Mouse (Mus musculus) embryonic facial prominence, embryonic 11.5 days (tissue): ENCODE measurements around the gene Atp5d. TPM values are rescaled to one million over a fixed set of nuclear protein-coding genes. Genes with fewer than 3 reads are reported as not detected.

Experiments used
- ATAC-seq: fragments of 200-750 bp; cut with Nextera tagmentation; replicated peaks from 2 replicates; pipeline ENCODE4 v1.8.0; 2017; ENCODE audit warnings: low read depth; ENCODE audit not compliant: insufficient number of reproducible peaks, low FRiP score, low TSS enrichment
- DNase-seq: peaks from one replicate; pipeline ENCODE4 v3.0.0-alpha.2; 2015; ENCODE audit warnings: low spot score
- H3K27ac ChIP-seq: fragments of 300-500 bp; sonication (generic); replicated peaks from 2 replicates; pipeline ENCODE4 v1.5.1; 2014; ENCODE audit warnings: mild to moderate bottlenecking, low read depth, low read length, control low read depth
- H3K27me3 ChIP-seq: fragments of 300-500 bp; sonication (generic); 2 replicates; pipeline ENCODE4 v1.6.1; 2014; ENCODE audit warnings: mild to moderate bottlenecking, low read length, moderate library complexity, mixed read lengths; ENCODE audit not compliant: control insufficient read depth, insufficient read depth
- H3K36me3 ChIP-seq: fragments of 300-500 bp; sonication (generic); replicated peaks from 2 replicates; pipeline ENCODE4 v1.6.1; 2014; ENCODE audit warnings: low read depth, mild to moderate bottlenecking, low read length, moderate library complexity, mixed read lengths; ENCODE audit not compliant: control insufficient read depth, insufficient read depth
- H3K4me1 ChIP-seq: fragments of 300-500 bp; sonication (generic); 2 replicates; pipeline ENCODE4 v1.6.1; 2014; ENCODE audit warnings: low read length, mixed read lengths; ENCODE audit not compliant: control insufficient read depth, insufficient read depth
- H3K4me2 ChIP-seq: fragments of 300-500 bp; sonication (generic); 2 replicates; pipeline ENCODE4 v1.6.1; 2014; ENCODE audit warnings: low read depth, mild to moderate bottlenecking, control low read depth, low read length, moderate library complexity
- H3K4me3 ChIP-seq: fragments of 300-500 bp; sonication (generic); 2 replicates; pipeline ENCODE4 v1.5.1; 2014; ENCODE audit warnings: low read depth, low read length, control low read depth
- H3K9ac ChIP-seq: fragments of 300-500 bp; sonication (generic); replicated peaks from 2 replicates; pipeline ENCODE4 v1.6.1; 2014; ENCODE audit warnings: mild to moderate bottlenecking, control low read depth, low read length
- H3K9me3 ChIP-seq: fragments of 300-500 bp; sonication (generic); replicated peaks from 2 replicates; pipeline ENCODE4 v1.6.1; 2016; ENCODE audit warnings: mild to moderate bottlenecking, low read length, inconsistent platforms, mixed read lengths; ENCODE audit not compliant: control insufficient read depth
- WGBS: fragments of 180-500 bp; shearing (Covaris S2); extraction: QIAGEN DNeasy Blood & Tissue Kit; methylation state at CpG from one replicate; pipeline ENCODE4 v1.1.7; 2014; 5-methylcytosine and 5-hydroxymethylcytosine counted together
- polyA plus RNA-seq: library from polyadenylated mRNA; unstranded; fragments of >200 nt; fragmentation: Nextera tagmentation; extraction: Ambion mirVana; gene quantifications from 2 replicates; pipeline ENCODE4 v1.2.1, GENCODE M21; 2014

Gene Atp5d
- polyA plus RNA-seq, 1 experiment from 2014 or later, result 360 TPM

DNA sequence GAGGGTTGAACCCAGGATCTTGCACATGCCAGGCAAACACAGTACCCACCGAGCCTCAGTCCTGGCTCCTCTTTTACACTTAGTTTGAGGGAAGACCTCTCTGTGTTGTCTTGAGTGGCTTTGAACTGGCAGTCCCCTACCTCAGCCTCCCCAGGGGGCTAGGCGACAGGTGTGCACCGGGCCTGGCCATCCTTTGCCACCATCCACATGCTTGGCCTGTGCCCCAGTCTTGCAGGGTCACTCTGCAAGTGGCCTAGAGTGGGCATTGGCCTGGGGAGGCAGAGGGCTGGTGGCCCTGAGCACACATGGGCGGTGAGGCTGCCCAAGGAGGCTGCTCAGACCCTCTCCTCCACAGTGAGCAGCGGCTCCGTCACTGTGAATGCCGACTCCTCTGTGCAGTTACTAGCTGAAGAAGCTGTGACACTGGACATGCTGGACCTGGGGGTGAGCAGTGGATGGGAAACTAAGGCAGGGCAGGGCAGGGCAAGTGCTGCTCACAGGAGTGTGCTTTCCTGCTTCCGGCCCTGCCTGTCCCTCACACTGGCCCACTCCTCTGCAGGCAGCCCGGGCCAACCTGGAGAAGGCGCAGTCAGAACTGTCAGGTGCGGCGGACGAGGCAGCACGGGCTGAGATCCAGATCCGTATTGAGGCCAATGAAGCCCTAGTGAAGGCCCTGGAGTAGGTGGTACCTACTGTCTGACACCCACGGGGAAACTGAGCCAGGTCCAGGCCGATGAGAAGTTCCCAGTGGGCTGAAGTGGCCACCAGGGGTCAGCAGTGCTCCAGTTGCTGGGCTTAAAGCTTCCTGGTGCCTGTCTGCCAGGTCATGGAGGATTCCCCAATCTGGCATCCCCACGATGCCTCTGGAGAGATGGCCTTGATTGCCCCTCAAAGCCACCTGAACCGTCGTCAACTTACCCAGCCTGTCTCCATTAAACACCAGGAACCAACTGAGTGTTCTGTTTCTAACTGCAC, 6.7 kb downstream of the Atp5d start:
- no peak overlapping the region for H3K9ac ChIP-seq
- DNase-seq, result peak; percentile 79
- H3K27ac ChIP-seq, result no peak overlapping the region

GRCm38 (mm10) chr10:80145896-80146295, 7.5 kb downstream of the Atp5d start:
- Histone ChIP-seq H3K36me3 (peaks cover 13% of the 10 kb centered on the region), H3K9ac (no peak overlapping the region), H3K27ac (no peak overlapping the region), H3K27me3 (no peaks in the 10 kb centered on the region), H3K4me1 (no peaks in the 10 kb centered on the region; the same call in 1 of the 2 replicates), H3K4me2 (no peak overlapping the region), H3K4me3 (no peak overlapping the region), H3K9me3 (no peaks in the 10 kb centered on the region)
- DNase-seq, result no peak
- ATAC-seq, result no peak
- WGBS, result 93% methylated on average over 6 of the region's 6 CpGs

More for the DNA sequence above, 6.7 kb downstream of the Atp5d start:
- Histone ChIP-seq H3K9me3 (no peaks in the 10 kb centered on the region), H3K4me2 (no peak overlapping the region), H3K27me3 (no peaks in the 10 kb centered on the region), H3K4me3 (0 out of 2 replicates have a peak overlapping the region, but pooled peaks have one; percentile 3), H3K4me1 (no peaks in the 10 kb centered on the region; the same call in 1 of the 2 replicates), H3K36me3 (peaks cover 13% of the 10 kb centered on the region)
- WGBS, result 78% methylated on average over 20 of the region's 20 CpGs
- no peak for ATAC-seq

DNA sequence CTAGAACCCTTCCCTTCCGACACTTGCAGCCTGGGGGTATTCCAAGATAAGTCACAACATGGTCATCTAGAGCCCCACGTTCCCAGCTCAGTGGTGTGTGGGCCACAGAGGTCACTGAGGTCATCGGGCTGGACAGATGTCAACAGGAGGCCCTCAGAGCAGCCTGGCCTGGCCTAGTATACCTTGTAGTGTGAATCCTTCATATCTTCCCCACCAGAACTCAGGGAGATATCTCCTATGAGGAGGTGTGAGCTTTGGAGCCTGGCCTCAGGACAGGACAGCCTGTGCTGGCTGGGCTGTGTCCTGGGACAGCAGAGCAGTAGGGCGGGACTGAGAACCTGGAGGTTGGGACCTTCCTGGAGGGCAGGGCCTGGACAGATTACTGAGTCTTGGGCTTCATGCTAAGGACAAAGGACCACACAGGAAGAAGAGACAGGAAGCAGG, 8.2 kb downstream of the Atp5d start:
- Histone ChIP-seq H3K27ac (no peak overlapping the region), H3K9ac (no peak overlapping the region; the same call in 1 of the 2 replicates), H3K27me3 (no peaks in the 10 kb centered on the region), H3K4me2 (no peak overlapping the region), H3K9me3 (no peaks in the 10 kb centered on the region), H3K4me1 (no peaks in the 10 kb centered on the region; the same call in 1 of the 2 replicates), H3K4me3 (no peak overlapping the region), H3K36me3 (peaks cover 16% of the 10 kb centered on the region)
- WGBS, result 60% methylated on average over 4 of the region's 4 CpGs
- no peak for ATAC-seq
- DNase-seq, result no peak

DNA sequence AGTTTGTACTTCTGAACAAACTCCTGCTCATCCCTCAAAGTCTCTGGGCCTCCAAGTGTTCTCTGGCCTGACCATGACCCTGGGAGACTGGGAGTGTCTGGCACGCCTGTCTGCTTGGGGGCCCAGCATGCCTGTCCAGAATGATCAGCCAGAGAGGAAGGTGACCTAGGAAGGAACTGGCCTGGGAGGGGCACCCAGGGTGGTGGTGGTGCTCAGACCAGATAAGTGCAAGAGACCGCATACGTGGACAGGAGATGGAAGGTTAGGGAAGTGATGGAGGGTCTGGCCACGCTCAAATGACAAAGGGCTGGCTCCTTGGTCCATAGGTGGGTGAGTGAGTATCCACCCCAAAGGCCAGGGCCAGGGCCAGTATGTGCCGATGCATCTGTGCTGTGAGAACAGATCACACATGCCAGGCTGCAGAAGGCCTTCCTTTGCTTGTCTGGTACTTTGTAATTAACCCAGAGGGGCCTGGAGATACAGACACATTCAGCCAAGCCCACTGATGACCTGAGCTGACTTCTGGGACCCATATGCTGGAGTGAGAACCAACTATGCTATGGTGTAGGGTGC, 8.8 kb downstream of the Atp5d start:
- H3K9me3 ChIP-seq, result no peaks in the 10 kb centered on the region
- H3K4me3 ChIP-seq, result peak overlapping the region; percentile 100; the same call in 1 of the 2 replicates
- peak overlapping the region; percentile 99; the same call in 1 of the 2 replicates for H3K27ac ChIP-seq
- peaks cover 17% of the 10 kb centered on the region for H3K36me3 ChIP-seq
- H3K4me1 ChIP-seq, result no peaks in the 10 kb centered on the region; the same call in 1 of the 2 replicates
- no peak overlapping the region for H3K4me2 ChIP-seq
- ATAC-seq (no peak), DNase-seq (no peak)
- no peak overlapping the region; the same call in 1 of the 2 replicates for H3K9ac ChIP-seq
- 84% methylated on average over 5 of the region's 5 CpGs for WGBS
- no peaks in the 10 kb centered on the region for H3K27me3 ChIP-seq

GRCm38 (mm10) chr10:80147719-80148601, 9.5 kb downstream of the Atp5d start, which contains the start of gene Midn:
TSS of gene Midn (plus strand) at chr10:80148272.
- peak; percentile 39 for ATAC-seq
- Histone ChIP-seq H3K9ac (peak within 1 kb of the TSS; percentile 98), H3K27me3 (no peaks in the 10 kb centered on the region), H3K4me2 (peak within 1 kb of the TSS; percentile 99), H3K4me1 (peaks cover 6% of the 10 kb centered on the region), H3K36me3 (peaks cover 23% of the 10 kb centered on the region), H3K4me3 (peak within 1 kb of the TSS; percentile 100), H3K9me3 (no peaks in the 10 kb centered on the region), H3K27ac (peak within 1 kb of the TSS; percentile 99)
- peak; percentile 77 for DNase-seq
- WGBS, result under 1% methylated on average over 32 of the region's 42 CpGs

GRCm38 (mm10) chr10:80148610-80149290, 10.3 kb downstream of the Atp5d start:
- DNase-seq (peak; percentile 94), ATAC-seq (peak; percentile 11)
- WGBS, result under 1% methylated on average over 55 of the region's 57 CpGs
- Histone ChIP-seq H3K9ac (peak overlapping the region; percentile 98), H3K9me3 (no peaks in the 10 kb centered on the region), H3K27me3 (no peaks in the 10 kb centered on the region), H3K27ac (peak overlapping the region; percentile 99), H3K36me3 (peaks cover 26% of the 10 kb centered on the region), H3K4me1 (peaks cover 8% of the 10 kb centered on the region), H3K4me2 (peak overlapping the region; percentile 99), H3K4me3 (peak overlapping the region; percentile 100)
